Mouse (Mus musculus) cerebellum, adult 2 months (tissue): ENCODE data around the gene 1190007I07Rik.
"Not testable (repeated sequence)": the region's sequence is repeated elsewhere in the genome, so short reads cannot be mapped to it uniquely, and the experiment has no call there.

Experiments
- CTCF ChIP-seq: fragments of 200-500 bp; IDR thresholded peaks from 2 replicates; pipeline ENCODE4 v1.5.1; 2011; ENCODE audit warnings: low read depth, mild to moderate bottlenecking, control low read depth, low read length, moderate library complexity, borderline replicate concordance; ENCODE audit not compliant: insufficient read depth
- POLR2A ChIP-seq: fragments of 200-500 bp; IDR thresholded peaks from 2 replicates; pipeline ENCODE4 v1.6.1; 2011; ENCODE audit warnings: low read length, control low read depth, borderline replicate concordance; ENCODE audit not compliant: insufficient read depth

DNA sequence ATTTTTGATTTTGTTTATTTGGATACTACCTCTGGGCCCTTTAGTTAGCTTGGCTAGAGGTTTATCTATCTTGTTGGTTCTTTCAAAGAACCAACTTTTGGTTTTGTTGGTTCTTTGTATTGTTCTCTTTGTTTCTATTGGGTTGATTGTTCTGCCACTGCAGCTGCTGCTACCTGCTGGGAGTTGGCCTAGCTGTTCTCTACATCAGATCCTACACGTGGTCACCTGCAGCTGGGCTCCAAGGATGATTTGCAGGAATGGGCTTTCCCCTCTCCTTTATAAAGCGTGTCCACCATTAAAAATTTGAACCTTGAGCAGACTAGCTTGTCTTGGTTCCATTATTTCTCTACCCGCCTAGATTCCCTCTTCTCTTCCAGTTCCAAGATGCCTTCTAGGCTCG is 28.6 kb downstream of the 1190007I07Rik start:
- not testable (repeated sequence) for TF ChIP-seq CTCF, POLR2A
